Mouse (Mus musculus) urinary bladder, postnatal 14 days (tissue): Measurements from ENCODE around the gene H2afy.

Experiments used
- DNase-seq: peaks from one replicate; pipeline ENCODE4 v3.0.0; 2021; ENCODE audit warnings: low spot score

Gene H2afy

GRCm38 (mm10) chr13:56145523-56145922, 9.4 kb upstream of the H2afy start:
- peak; percentile 46 for DNase-seq

- DNase-seq, result no peak
Observed at GRCm38 (mm10) chr13:56144021-56144420, 7.9 kb upstream of the H2afy start.

GRCm38 (mm10) chr13:56143151-56143513, 7.0 kb upstream of the H2afy start:
- no peak for DNase-seq

- no peak for DNase-seq
Observed at GRCm38 (mm10) chr13:56142382-56143150, 6.4 kb upstream of the H2afy start.

- no peak for DNase-seq
Observed at GRCm38 (mm10) chr13:56139167-56139751, 3.1 kb upstream of the H2afy start.

- peak; percentile 89 for DNase-seq
Observed at GRCm38 (mm10) chr13:56135231-56136052, 719 bp downstream of the H2afy start.

- no peak for DNase-seq
Observed at GRCm38 (mm10) chr13:56134631-56135181, 1.5 kb downstream of the H2afy start.

- DNase-seq, result no peak
Observed at GRCm38 (mm10) chr13:56134031-56134430, 2.1 kb downstream of the H2afy start.

- DNase-seq, result no peak
Observed at GRCm38 (mm10) chr13:56132941-56133340, 3.2 kb downstream of the H2afy start.

- no peak for DNase-seq
Observed at GRCm38 (mm10) chr13:56132326-56132936, 3.7 kb downstream of the H2afy start.

GRCm38 (mm10) chr13:56130544-56130943, 5.6 kb downstream of the H2afy start:
- DNase-seq, result no peak

GRCm38 (mm10) chr13:56129578-56129977, 6.6 kb downstream of the H2afy start:
- no peak for DNase-seq

GRCm38 (mm10) chr13:56129014-56129413, 7.1 kb downstream of the H2afy start:
- no peak for DNase-seq

- DNase-seq, result no peak
Observed at GRCm38 (mm10) chr13:56125632-56126031, 10.5 kb downstream of the H2afy start.

GRCm38 (mm10) chr13:56123075-56123474, 13.1 kb downstream of the H2afy start:
- no peak for DNase-seq

- DNase-seq, result no peak
Observed at GRCm38 (mm10) chr13:56117991-56118765, 18.0 kb downstream of the H2afy start.

GRCm38 (mm10) chr13:56115906-56116305, 20.3 kb downstream of the H2afy start:
- DNase-seq, result no peak

- peak; percentile 54 for DNase-seq
Observed at GRCm38 (mm10) chr13:56115386-56115785, 20.8 kb downstream of the H2afy start.

GRCm38 (mm10) chr13:56113431-56114248, 22.5 kb downstream of the H2afy start:
- peak; percentile 57 for DNase-seq

- DNase-seq, result no peak
Observed at GRCm38 (mm10) chr13:56112980-56113379, 23.2 kb downstream of the H2afy start.
